Comparison of ENCODE assay signal across 9 mouse cellular contexts in genomic region chrX:73053860-73054563, GRCm38 (mm10). TPM values are rescaled to one million over a fixed set of nuclear protein-coding genes. Genes with fewer than 3 reads are reported as not detected.
DNase-seq lines count a peak whose midpoint lies in the region; ATAC-seq lines count a peak whose summit lies in the region.
"Had no signal": no experiment of that assay in that cellular context is flagged by ENCODE, and none has a peak within 500 bp of the region (broad histone marks: within the 10 kb centered on the region; RNA-seq: fewer than 3 reads in every experiment).

No protein-coding gene starts in this region.

- DNase-seq in CD8-positive naive resting alpha-beta T cell, adult 2 months (ENCODE audit: low read depth in 2 of 2, low spot score in 2 of 2): peak; percentile 79 to 86
- DNase-seq in c-Kit-positive CD71-negative TER-119-negative erythroid progenitor cells, embryonic 14.5 days (ENCODE audit: low read depth): peak; percentile 70
- DNase-seq in forebrain, embryonic 11.5 days (ENCODE audit: low spot score): peak; percentile 94
- DNase-seq in kidney, postnatal 14 days: peak; percentile 93
- peak; percentile 88 to 90 for DNase-seq in natural killer cell, adult 2 months (ENCODE audit: low spot score in 2 of 2)

- peak; percentile 94 for ATAC-seq in forebrain, embryonic 11.5 days (replicated peaks; ENCODE audit: low FRiP score)
- ATAC-seq in heart, embryonic 15.5 days (replicated peaks; ENCODE audit: insufficient number of reproducible peaks, insufficient read depth, low FRiP score, low read depth): peak; percentile 91
- peak; percentile 81 for ATAC-seq in liver, embryonic 12.5 days
- peak; percentile 88; the same call in 1 of the 2 replicates for ATAC-seq in stomach, embryonic 14.5 days (ENCODE audit: insufficient number of reproducible peaks, insufficient read depth, low FRiP score, low read depth)

- no peak overlapping the region for H3K4me3 ChIP-seq in forebrain, embryonic 11.5 days (ENCODE audit: low read depth, low read length)
- no peak overlapping the region; the same call in 1 of the 2 replicates for H3K4me3 ChIP-seq in heart, embryonic 15.5 days
- no peak overlapping the region for H3K4me3 ChIP-seq in liver, embryonic 12.5 days
- no peak overlapping the region for H3K4me3 ChIP-seq in stomach, embryonic 14.5 days (ENCODE audit: low read depth, low read length)

- H3K9me3 ChIP-seq in forebrain, embryonic 11.5 days (ENCODE audit: control insufficient read depth, low read length): no peaks in the 10 kb centered on the region
- H3K9me3 ChIP-seq in heart, embryonic 15.5 days (replicated peaks): no peaks in the 10 kb centered on the region
- H3K9me3 ChIP-seq in liver, embryonic 12.5 days (replicated peaks): no peaks in the 10 kb centered on the region
- H3K9me3 ChIP-seq in stomach, embryonic 14.5 days (ENCODE audit: control insufficient read depth, low read depth, low read length): no peaks in the 10 kb centered on the region

- H3K4me2 ChIP-seq in forebrain, embryonic 11.5 days (ENCODE audit: low read depth, low read length, severe bottlenecking): no peak overlapping the region
- H3K4me2 ChIP-seq in heart, embryonic 15.5 days: peak overlapping the region; percentile 41
- peak overlapping the region; percentile 31 for H3K4me2 ChIP-seq in liver, embryonic 12.5 days
- H3K4me2 ChIP-seq in stomach, embryonic 14.5 days (replicated peaks; ENCODE audit: low read depth, low read length): 0 out of 2 replicates have a peak overlapping the region, but pooled peaks have one; percentile 10

- H3K27me3 ChIP-seq in forebrain, embryonic 11.5 days (ENCODE audit: control insufficient read depth, insufficient read depth, low read length): no peaks in the 10 kb centered on the region
- no peaks in the 10 kb centered on the region for H3K27me3 ChIP-seq in heart, embryonic 15.5 days
- no peaks in the 10 kb centered on the region for H3K27me3 ChIP-seq in liver, embryonic 12.5 days (replicated peaks)
- H3K27me3 ChIP-seq in stomach, embryonic 14.5 days (ENCODE audit: control insufficient read depth, insufficient read depth, low read length): no peaks in the 10 kb centered on the region

- 16% methylated on average over 13 of the region's 14 CpGs for WGBS in forebrain, embryonic 11.5 days
- 15% methylated on average over 14 of the region's 14 CpGs for WGBS in heart, embryonic 15.5 days
- 14% methylated on average over 14 of the region's 14 CpGs for WGBS in liver, embryonic 12.5 days (ENCODE audit: insufficient replicate concordance)
- 20% methylated on average over 14 of the region's 14 CpGs for WGBS in stomach, embryonic 14.5 days

- H3K9ac ChIP-seq in forebrain, embryonic 11.5 days (ENCODE audit: low read length): no peak overlapping the region; the same call in 1 of the 2 replicates
- H3K9ac ChIP-seq in heart, embryonic 15.5 days: no peak overlapping the region
- H3K9ac ChIP-seq in liver, embryonic 12.5 days: no peak overlapping the region
- H3K9ac ChIP-seq in stomach, embryonic 14.5 days (replicated peaks; ENCODE audit: low read depth, low read length): no peak overlapping the region

- H3K4me1 ChIP-seq in forebrain, embryonic 11.5 days (replicated peaks; ENCODE audit: control insufficient read depth, insufficient read depth, low read length): no peaks in the 10 kb centered on the region
- H3K4me1 ChIP-seq in heart, embryonic 15.5 days (replicated peaks): no peaks in the 10 kb centered on the region
- peaks cover 2% of the 10 kb centered on the region; the same call in 1 of the 2 replicates for H3K4me1 ChIP-seq in liver, embryonic 12.5 days
- no peaks in the 10 kb centered on the region for H3K4me1 ChIP-seq in stomach, embryonic 14.5 days (ENCODE audit: control insufficient read depth, insufficient read depth, low read length)

- H3K27ac ChIP-seq in forebrain, embryonic 11.5 days (ENCODE audit: low read depth, low read length): no peak overlapping the region
- no peak overlapping the region for H3K27ac ChIP-seq in heart, embryonic 15.5 days
- no peak overlapping the region for H3K27ac ChIP-seq in liver, embryonic 12.5 days
- no peak overlapping the region for H3K27ac ChIP-seq in stomach, embryonic 14.5 days (ENCODE audit: low read length)
- H3K27ac ChIP-seq: macrophage had no signal

- no peaks in the 10 kb centered on the region for H3K36me3 ChIP-seq in forebrain, embryonic 11.5 days (ENCODE audit: control insufficient read depth, insufficient read depth, low read length)
- H3K36me3 ChIP-seq in heart, embryonic 15.5 days: no peaks in the 10 kb centered on the region
- H3K36me3 ChIP-seq in liver, embryonic 12.5 days: no peaks in the 10 kb centered on the region
- H3K36me3 ChIP-seq in stomach, embryonic 14.5 days (ENCODE audit: control insufficient read depth, insufficient read depth, low read length): no peaks in the 10 kb centered on the region

RNA-seq across cellular contexts. Expression of gene Pnma3, which starts 10.6 kb away (rescaled TPM):
- polyA plus RNA-seq in forebrain, embryonic 11.5 days (2014; fragmentation: Nextera tagmentation; extraction: Ambion mirVana): 0.29 and 0.33 TPM in 2 replicates
- polyA plus RNA-seq in heart, embryonic 15.5 days (2015; fragmentation: Nextera tagmentation; extraction: Ambion mirVana): 0.06 TPM in 1 of 2 replicates, not detected in the other
- not detected in 2 replicates for polyA plus RNA-seq in liver, embryonic 12.5 days (2016; fragmentation: Nextera tagmentation; extraction: Ambion mirVana)
- polyA plus RNA-seq in stomach, embryonic 14.5 days (2014; fragmentation: Nextera tagmentation; extraction: Ambion mirVana): 0.27 TPM in 1 of 2 replicates, not detected in the other
- polyA plus RNA-seq: macrophage had no signal

RNA-seq across cellular contexts. Expression of gene Pnma5, which starts 17.1 kb away (rescaled TPM):
- polyA plus RNA-seq in forebrain, embryonic 11.5 days (2014; fragmentation: Nextera tagmentation; extraction: Ambion mirVana): 0.08 TPM in 1 of 2 replicates, not detected in the other
- 0.10 TPM in 1 of 2 replicates, not detected in the other for polyA plus RNA-seq in heart, embryonic 15.5 days (2015; fragmentation: Nextera tagmentation; extraction: Ambion mirVana)
- not detected in 2 replicates for polyA plus RNA-seq in liver, embryonic 12.5 days (2016; fragmentation: Nextera tagmentation; extraction: Ambion mirVana)
- not detected in 2 replicates for polyA plus RNA-seq in stomach, embryonic 14.5 days (2014; fragmentation: Nextera tagmentation; extraction: Ambion mirVana)
- polyA plus RNA-seq: macrophage had no signal

RNA-seq across cellular contexts. Expression of gene Xlr4a, which starts 28.3 kb away (rescaled TPM):
- 0.36 TPM in 1 of 2 replicates, not detected in the other for polyA plus RNA-seq in forebrain, embryonic 11.5 days (2014; fragmentation: Nextera tagmentation; extraction: Ambion mirVana)
- polyA plus RNA-seq in heart, embryonic 15.5 days (2015; fragmentation: Nextera tagmentation; extraction: Ambion mirVana): 0.79 and 2.0 TPM in 2 replicates
- 1.1 and 1.3 TPM in 2 replicates for polyA plus RNA-seq in liver, embryonic 12.5 days (2016; fragmentation: Nextera tagmentation; extraction: Ambion mirVana)
- 0.31 and 1.5 TPM in 2 replicates for polyA plus RNA-seq in stomach, embryonic 14.5 days (2014; fragmentation: Nextera tagmentation; extraction: Ambion mirVana)

RNA-seq across cellular contexts. Expression of gene Xlr3a, which starts 42.9 kb away (rescaled TPM):
- polyA plus RNA-seq in forebrain, embryonic 11.5 days (2014; fragmentation: Nextera tagmentation; extraction: Ambion mirVana): 2.3 and 3.6 TPM in 2 replicates
- 1.8 and 1.9 TPM in 2 replicates for polyA plus RNA-seq in heart, embryonic 15.5 days (2015; fragmentation: Nextera tagmentation; extraction: Ambion mirVana)
- 1.6 and 2.4 TPM in 2 replicates for polyA plus RNA-seq in liver, embryonic 12.5 days (2016; fragmentation: Nextera tagmentation; extraction: Ambion mirVana)
- polyA plus RNA-seq in stomach, embryonic 14.5 days (2014; fragmentation: Nextera tagmentation; extraction: Ambion mirVana): 3.3 and 7.9 TPM in 2 replicates
- polyA plus RNA-seq: macrophage had no signal
